Comparison of ENCODE assay signal across 8 mouse cellular contexts in the genomic region with DNA sequence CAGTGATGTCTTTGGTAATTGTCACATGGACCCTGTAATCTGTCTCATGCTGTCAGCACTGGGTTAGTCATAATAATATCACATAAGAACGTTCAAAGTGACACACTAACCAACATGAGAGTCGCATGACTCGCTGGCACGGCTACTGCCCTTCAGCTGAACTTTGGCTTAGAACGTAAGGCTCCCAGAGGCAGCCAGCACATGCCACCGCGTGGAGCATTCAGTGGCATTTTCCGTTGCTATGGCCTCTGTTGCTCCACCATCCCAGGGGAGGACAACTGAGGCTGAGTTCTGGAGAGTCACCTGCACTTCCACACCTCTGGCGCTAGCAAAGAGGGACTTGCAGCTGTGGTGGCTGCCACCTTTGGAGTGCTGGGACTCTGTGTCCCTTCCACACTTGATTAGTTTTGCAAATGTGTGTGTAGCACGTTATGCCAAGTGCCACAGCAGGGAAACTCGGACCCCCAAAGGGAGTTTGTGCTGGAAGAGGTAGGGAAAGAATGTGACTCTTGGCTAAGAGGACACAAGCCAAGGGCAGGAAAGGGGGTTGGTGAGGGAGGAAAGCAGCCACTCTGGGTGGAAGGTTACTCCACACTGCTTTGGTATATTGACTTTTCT. TPM values are rescaled to one million over a fixed set of nuclear protein-coding genes. Genes with fewer than 3 reads are reported as not detected.
DNase-seq lines count a peak whose midpoint lies in the region; ATAC-seq lines count a peak whose summit lies in the region.
"Had no signal": no experiment of that assay in that cellular context is flagged by ENCODE, and none has a peak within 500 bp of the region (broad histone marks: within the 10 kb centered on the region; RNA-seq: fewer than 3 reads in every experiment).

No protein-coding gene starts in this region.

- peak overlapping the region; percentile 79 for H3K27ac ChIP-seq in heart, embryonic 11.5 days (ENCODE audit: low read depth, low read length)
- H3K27ac ChIP-seq: hindbrain, embryonic 13.5 days had no signal

- H3K4me3 ChIP-seq in heart, embryonic 11.5 days (ENCODE audit: low read depth, low read length), result no peak overlapping the region
- H3K4me3 ChIP-seq: hindbrain, embryonic 13.5 days had no signal

- H3K9me3 ChIP-seq in heart, embryonic 11.5 days (replicated peaks; ENCODE audit: control insufficient read depth, low read length), result no peaks in the 10 kb centered on the region
- H3K9me3 ChIP-seq: hindbrain, embryonic 13.5 days had no signal

- intact Hi-C loops in left cerebral cortex, postnatal 10 days (cut with DNase I), result no loop called here

- no peaks in the 10 kb centered on the region for H3K27me3 ChIP-seq in heart, embryonic 11.5 days (ENCODE audit: control insufficient read depth, insufficient read depth, low read length)
- H3K27me3 ChIP-seq: hindbrain, embryonic 13.5 days had no signal

- no peak for ATAC-seq in heart, embryonic 11.5 days (replicated peaks; ENCODE audit: insufficient number of reproducible peaks, low FRiP score, low TSS enrichment)

- peaks cover 19% of the 10 kb centered on the region for H3K4me1 ChIP-seq in heart, embryonic 11.5 days (ENCODE audit: control insufficient read depth, insufficient read depth, low read length)

- H3K9ac ChIP-seq in heart, embryonic 11.5 days (ENCODE audit: low read depth, low read length), result peak overlapping the region; percentile 39; the same call in 1 of the 2 replicates
- H3K9ac ChIP-seq: hindbrain, embryonic 13.5 days had no signal

- 7% methylated on average over 11 of the region's 11 CpGs for WGBS in heart, embryonic 11.5 days (ENCODE audit: insufficient replicate concordance)

- DNase-seq in embryo, embryonic 10.5 days (ENCODE audit: low spot score), result peak; percentile 43
- peak; percentile 80 for DNase-seq in kidney, postnatal 14 days
- peak; percentile 16 for DNase-seq in lung, postnatal 25 days (ENCODE audit: low spot score)
- DNase-seq in spleen, adult 12 weeks (ENCODE audit: low spot score), result no peak
- DNase-seq in left cerebral cortex, postnatal 10 days (ENCODE audit: extremely low spot score in 1 of 2, low spot score in 2 of 2), result no peak
- no peak for DNase-seq in right cerebral cortex, postnatal 36 days (ENCODE audit: low spot score in 2 of 2)

- no peaks in the 10 kb centered on the region for H3K36me3 ChIP-seq in heart, embryonic 11.5 days (ENCODE audit: control insufficient read depth, insufficient read depth, low read length)
- H3K36me3 ChIP-seq: hindbrain, embryonic 13.5 days had no signal

- peak overlapping the region; percentile 43 for H3K4me2 ChIP-seq in heart, embryonic 11.5 days
- H3K4me2 ChIP-seq: hindbrain, embryonic 13.5 days had no signal

RNA-seq across cellular contexts. Expression of gene Ppargc1a, which starts 24.1 kb away (rescaled TPM):
- 40.1 and 44.6 TPM in 2 replicates for polyA plus RNA-seq in heart, embryonic 11.5 days (2014; fragmentation: Nextera tagmentation; extraction: Ambion mirVana)
- total RNA-seq in left cerebral cortex, postnatal 10 days (2021), result 10 to 100 TPM; 43.4 to 47.3 TPM

Comparison
In these comparisons a context has a peak if more than half of its experiments do, and no peak if none do; other contexts are left out.
1. DNase-seq: peak in embryo, embryonic 10.5 days (single experiment), kidney, postnatal 14 days (single experiment) and lung, postnatal 25 days (single experiment); none in spleen, adult 12 weeks (single experiment), left cerebral cortex, postnatal 10 days (0 of 2) and right cerebral cortex, postnatal 36 days (0 of 2).